Mouse (Mus musculus): Measurements from ENCODE around the gene Mapk10.

DNA sequence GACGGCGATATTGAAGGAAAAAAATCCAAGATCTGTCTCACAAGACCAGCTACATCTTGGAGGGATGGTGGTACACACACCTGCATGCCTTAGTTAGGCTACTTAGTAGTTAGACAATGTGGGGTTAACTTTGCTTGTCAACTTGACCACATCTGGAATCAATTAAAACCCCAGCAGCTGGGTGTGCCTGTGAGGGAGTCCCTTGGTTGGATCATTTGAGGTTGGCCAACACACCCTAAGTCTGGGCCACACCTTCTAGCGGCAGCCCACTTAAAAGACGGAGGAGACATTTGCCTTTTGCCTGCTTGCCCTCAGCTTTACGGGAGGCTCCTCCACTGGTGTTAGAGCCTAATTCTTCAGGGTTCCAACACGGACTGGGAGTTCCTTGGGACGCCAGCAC lies 209.0 kb downstream of the Mapk10 start:
- TF ChIP-seq POLR2A (IDR thresholded peaks at IDR 0.05; ENCODE audit: insufficient read depth, low read length), result no peak
- no peak for TF ChIP-seq EP300 (IDR thresholded peaks at IDR 0.05; ENCODE audit: insufficient read depth, low read depth, low read length)
- no peak for TF ChIP-seq CTCF (IDR thresholded peaks at IDR 0.05; ENCODE audit: low read depth, low read length)
